Mouse (Mus musculus) lung, embryonic 16.5 days (tissue): ENCODE measurements at regions not wholly inside any gene's neighbourhood (a gene's known extent, or its start where the extent isn't known, plus 50 kb on each side); places are given as distances from the start of the nearest gene placed in this dataset.

Experiments
- ATAC-seq: fragments of 200-750 bp; cut with Nextera tagmentation; 2 replicates; pipeline ENCODE4 v1.8.0; 2017; ENCODE audit warnings: low read depth, mild to moderate bottlenecking, moderate library complexity
- H3K27ac ChIP-seq: fragments of 300-500 bp; sonication (generic); 2 replicates; pipeline ENCODE4 v1.5.1; 2014; ENCODE audit warnings: mild to moderate bottlenecking, control low read depth, low read length
- H3K27me3 ChIP-seq: fragments of 300-500 bp; sonication (generic); 2 replicates; pipeline ENCODE4 v1.6.1; 2014; ENCODE audit warnings: low read depth, low read length, mixed read lengths; ENCODE audit not compliant: control insufficient read depth, insufficient read depth
- H3K36me3 ChIP-seq: fragments of 300-500 bp; sonication (generic); 2 replicates; pipeline ENCODE4 v1.6.1; 2014; ENCODE audit warnings: low read length; ENCODE audit not compliant: control insufficient read depth, insufficient read depth
- H3K4me1 ChIP-seq: fragments of 300-500 bp; sonication (generic); replicated peaks from 2 replicates; pipeline ENCODE4 v1.6.1; 2014; ENCODE audit warnings: low read length, mixed read lengths; ENCODE audit not compliant: control insufficient read depth, insufficient read depth
- H3K4me2 ChIP-seq: fragments of 300-500 bp; sonication (generic); 2 replicates; pipeline ENCODE4 v1.6.1; 2014; ENCODE audit warnings: low read depth, low read length, control low read depth
- H3K4me3 ChIP-seq: fragments of 300-500 bp; sonication (generic); 2 replicates; pipeline ENCODE4 v1.5.1; 2014; ENCODE audit warnings: mild to moderate bottlenecking, low read length, control low read depth
- H3K9ac ChIP-seq: fragments of 300-500 bp; sonication (generic); 2 replicates; pipeline ENCODE4 v1.6.1; 2014; ENCODE audit warnings: low read length, control low read depth
- H3K9me3 ChIP-seq: fragments of 300-500 bp; sonication (generic); 2 replicates; pipeline ENCODE4 v1.6.1; 2016; ENCODE audit warnings: low read length; ENCODE audit not compliant: control insufficient read depth
- WGBS: fragments of 180-500 bp; shearing (Covaris S2); extraction: QIAGEN DNeasy Blood & Tissue Kit; methylation state at CpG from one replicate; pipeline ENCODE4 v1.1.7; 2014; 5-methylcytosine and 5-hydroxymethylcytosine counted together

- Histone ChIP-seq H3K4me1 (no peaks in the 10 kb centered on the region), H3K36me3 (no peaks in the 10 kb centered on the region), H3K4me3 (no peak overlapping the region), H3K9ac (no peak overlapping the region), H3K27ac (no peak overlapping the region), H3K27me3 (no peaks in the 10 kb centered on the region), H3K9me3 (no peaks in the 10 kb centered on the region), H3K4me2 (no peak overlapping the region)
- WGBS = 53% methylated on average over 2 of the region's 2 CpGs
- no peak for ATAC-seq
Observed at GRCm38 (mm10) chr19:15285016-15285415, 662.1 kb downstream of the Psat1 start.

- Histone ChIP-seq H3K36me3 (no peaks in the 10 kb centered on the region), H3K4me2 (no peak overlapping the region), H3K4me3 (no peak overlapping the region), H3K9me3 (no peaks in the 10 kb centered on the region), H3K4me1 (no peaks in the 10 kb centered on the region), H3K27me3 (no peaks in the 10 kb centered on the region), H3K27ac (no peak overlapping the region), H3K9ac (no peak overlapping the region)
- ATAC-seq = no peak
- 61% methylated on average over 3 of the region's 3 CpGs for WGBS
Observed at GRCm38 (mm10) chr19:15242781-15243180, 644.9 kb upstream of the Tle4 start.

GRCm38 (mm10) chr19:15230129-15230927, 632.5 kb upstream of the Tle4 start:
- H3K4me3 ChIP-seq = no peak overlapping the region

GRCm38 (mm10) chr19:15217387-15217786, 619.5 kb upstream of the Tle4 start:
- no peak overlapping the region for H3K4me3 ChIP-seq
- no peaks in the 10 kb centered on the region for H3K4me1 ChIP-seq
- H3K36me3 ChIP-seq = no peaks in the 10 kb centered on the region
- 77% methylated on average over 3 of the region's 3 CpGs for WGBS
- H3K9ac ChIP-seq = no peak overlapping the region
- no peaks in the 10 kb centered on the region for H3K9me3 ChIP-seq
- no peak overlapping the region for H3K27ac ChIP-seq
- no peaks in the 10 kb centered on the region for H3K27me3 ChIP-seq
- no peak for ATAC-seq
- H3K4me2 ChIP-seq = no peak overlapping the region

More at GRCm38 (mm10) chr19:15230129-15230927, 632.5 kb upstream of the Tle4 start:
- H3K9ac ChIP-seq = no peak overlapping the region
- H3K36me3 ChIP-seq = no peaks in the 10 kb centered on the region
- H3K9me3 ChIP-seq = no peaks in the 10 kb centered on the region
- 65% methylated on average over 2 of the region's 2 CpGs for WGBS
- no peaks in the 10 kb centered on the region for H3K4me1 ChIP-seq
- H3K4me2 ChIP-seq = no peak overlapping the region
- no peaks in the 10 kb centered on the region for H3K27me3 ChIP-seq
- no peak overlapping the region for H3K27ac ChIP-seq
- no peak for ATAC-seq

- 68% methylated on average over 3 of the region's 3 CpGs for WGBS
- Histone ChIP-seq H3K9ac (no peak overlapping the region), H3K36me3 (no peaks in the 10 kb centered on the region), H3K4me2 (no peak overlapping the region), H3K9me3 (no peaks in the 10 kb centered on the region), H3K4me3 (no peak overlapping the region), H3K27ac (no peak overlapping the region), H3K4me1 (no peaks in the 10 kb centered on the region), H3K27me3 (no peaks in the 10 kb centered on the region)
- no peak for ATAC-seq
Observed at GRCm38 (mm10) chr19:15214651-15215050, 616.8 kb upstream of the Tle4 start.

- no peak for ATAC-seq
- WGBS = 44% methylated on average over 5 of the region's 5 CpGs
- no peak overlapping the region for H3K4me3 ChIP-seq
Observed at GRCm38 (mm10) chr19:15212881-15213280, 615.0 kb upstream of the Tle4 start.

GRCm38 (mm10) chr19:15203039-15203438, 605.2 kb upstream of the Tle4 start:
- H3K9me3 ChIP-seq = no peaks in the 10 kb centered on the region
- no peak overlapping the region for H3K9ac ChIP-seq
- H3K4me3 ChIP-seq = no peak overlapping the region
- no peaks in the 10 kb centered on the region for H3K4me1 ChIP-seq
- H3K4me2 ChIP-seq = no peak overlapping the region
- ATAC-seq = no peak
- no peaks in the 10 kb centered on the region for H3K36me3 ChIP-seq
- WGBS = 79% methylated on average over 1 of the region's 1 CpGs
- no peak overlapping the region for H3K27ac ChIP-seq
- no peaks in the 10 kb centered on the region for H3K27me3 ChIP-seq

More at GRCm38 (mm10) chr19:15212881-15213280, 615.0 kb upstream of the Tle4 start:
- no peaks in the 10 kb centered on the region for H3K4me1 ChIP-seq
- H3K4me2 ChIP-seq = no peak overlapping the region
- no peaks in the 10 kb centered on the region for H3K9me3 ChIP-seq
- H3K36me3 ChIP-seq = no peaks in the 10 kb centered on the region
- H3K27me3 ChIP-seq = no peaks in the 10 kb centered on the region
- H3K9ac ChIP-seq = no peak overlapping the region
- no peak overlapping the region for H3K27ac ChIP-seq

GRCm38 (mm10) chr19:15201262-15201661, 603.4 kb upstream of the Tle4 start:
- 35% methylated on average over 3 of the region's 3 CpGs for WGBS
- H3K27me3 ChIP-seq = no peaks in the 10 kb centered on the region
- H3K4me1 ChIP-seq = no peaks in the 10 kb centered on the region
- H3K9ac ChIP-seq = no peak overlapping the region
- no peak overlapping the region for H3K27ac ChIP-seq
- H3K36me3 ChIP-seq = no peaks in the 10 kb centered on the region
- ATAC-seq = no peak
- no peak overlapping the region for H3K4me2 ChIP-seq
- H3K9me3 ChIP-seq = no peaks in the 10 kb centered on the region
- no peak overlapping the region for H3K4me3 ChIP-seq

GRCm38 (mm10) chr19:15200792-15201191, 602.9 kb upstream of the Tle4 start:
- no peak overlapping the region for H3K9ac ChIP-seq
- H3K27me3 ChIP-seq = no peaks in the 10 kb centered on the region
- no peak overlapping the region for H3K27ac ChIP-seq
- H3K36me3 ChIP-seq = no peaks in the 10 kb centered on the region
- WGBS = 74% methylated on average over 4 of the region's 4 CpGs
- H3K4me1 ChIP-seq = no peaks in the 10 kb centered on the region
- no peak overlapping the region for H3K4me2 ChIP-seq
- no peak for ATAC-seq
- H3K4me3 ChIP-seq = no peak overlapping the region
- H3K9me3 ChIP-seq = no peaks in the 10 kb centered on the region
